Mouse (Mus musculus): ENCODE measurements around the gene Lipa.

GRCm38 (mm10) chr19:34519646-34520045, 7.6 kb downstream of the Lipa start:
- TF ChIP-seq CTCF (IDR thresholded peaks at IDR 0.05; ENCODE audit: control insufficient read depth, insufficient read depth, insufficient read length) (no peak), USF1 (IDR thresholded peaks at IDR 0.05; ENCODE audit: low read depth) (no peak), CEBPB (IDR thresholded peaks at IDR 0.05; ENCODE audit: low read depth) (no peak), FOSL1 (IDR thresholded peaks at IDR 0.05; ENCODE audit: insufficient read depth, low read length, poor library complexity, severe bottlenecking) (no peak)
